Mouse (Mus musculus): ENCODE results near the gene Plekhb1. TPM values are rescaled to one million over a fixed set of nuclear protein-coding genes. Genes with fewer than 3 reads are reported as not detected.
A peak's percentile ranks its signal among the peaks of the same experiment; 100 is the strongest.

The Plekhb1 gene
- polyA plus RNA-seq, 1 experiment from 2014 or later, result 21.7 TPM

- H3K27ac ChIP-seq (ENCODE audit: low read depth, low read length), result peak overlapping the region; percentile 44; the same call in 1 of the 2 replicates
- H3K4me3 ChIP-seq (ENCODE audit: low read depth, low read length), result no peak overlapping the region
- H3K9ac ChIP-seq (replicated peaks; ENCODE audit: low read depth, low read length), result peak overlapping the region; percentile 25; the same call in 1 of the 2 replicates
- ATAC-seq (ENCODE audit: low read depth), result peak; percentile 96
- H3K4me1 ChIP-seq (ENCODE audit: control insufficient read depth, insufficient read depth, low read length), result peaks cover 3% of the 10 kb centered on the region; the same call in 1 of the 2 replicates
- H3K27me3 ChIP-seq (ENCODE audit: control insufficient read depth, insufficient read depth, low read length), result no peaks in the 10 kb centered on the region
- H3K36me3 ChIP-seq (ENCODE audit: control insufficient read depth, insufficient read depth, low read length), result no peaks in the 10 kb centered on the region
- H3K4me2 ChIP-seq (ENCODE audit: low read depth, low read length), result peak overlapping the region; percentile 19; the same call in 1 of the 2 replicates
- H3K9me3 ChIP-seq (ENCODE audit: control insufficient read depth, low read length), result no peaks in the 10 kb centered on the region
- WGBS, result 2% methylated on average over 13 of the region's 13 CpGs
Observed at GRCm38 (mm10) chr7:100663190-100663589, 976 bp upstream of the Plekhb1 start.

DNA sequence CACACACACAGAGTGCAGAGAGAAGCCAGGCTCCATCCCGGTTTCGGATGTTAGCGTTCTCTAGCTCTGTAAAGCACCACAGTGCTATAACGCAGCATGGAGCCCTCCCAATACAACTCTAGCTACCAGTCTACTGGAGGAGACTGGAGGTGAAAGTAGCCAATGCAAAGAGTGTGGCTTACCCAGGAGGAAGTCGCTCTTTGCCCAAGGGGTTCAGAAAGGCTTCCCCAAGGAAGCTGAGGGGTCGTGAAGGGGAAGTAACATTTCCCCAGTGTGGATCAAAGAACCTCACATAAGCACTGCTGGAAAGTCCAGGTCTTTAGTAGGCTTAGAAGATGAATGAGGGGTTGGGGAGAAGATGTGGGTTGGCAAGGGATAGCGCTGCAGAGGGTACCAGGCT is 950 bp downstream of the Plekhb1 start:
- no peak overlapping the region for H3K27ac ChIP-seq (ENCODE audit: low read depth, low read length)
- peaks cover 3% of the 10 kb centered on the region; the same call in 1 of the 2 replicates for H3K4me1 ChIP-seq (ENCODE audit: control insufficient read depth, insufficient read depth, low read length)
- H3K4me2 ChIP-seq (ENCODE audit: low read depth, low read length), result no peak overlapping the region
- H3K9me3 ChIP-seq (ENCODE audit: control insufficient read depth, low read length), result no peaks in the 10 kb centered on the region
- no peak overlapping the region for H3K9ac ChIP-seq (replicated peaks; ENCODE audit: low read depth, low read length)
- 86% methylated on average over 7 of the region's 7 CpGs for WGBS
- H3K27me3 ChIP-seq (ENCODE audit: control insufficient read depth, insufficient read depth, low read length), result no peaks in the 10 kb centered on the region
- H3K4me3 ChIP-seq (ENCODE audit: low read depth, low read length), result no peak overlapping the region
- no peaks in the 10 kb centered on the region for H3K36me3 ChIP-seq (ENCODE audit: control insufficient read depth, insufficient read depth, low read length)
- no peak for ATAC-seq (ENCODE audit: low read depth)

GRCm38 (mm10) chr7:100658093-100658578 is 4.1 kb downstream of the Plekhb1 start:
- ATAC-seq (ENCODE audit: low read depth), result no peak
- Histone ChIP-seq H3K27ac (ENCODE audit: low read depth, low read length) (no peak overlapping the region), H3K27me3 (ENCODE audit: control insufficient read depth, insufficient read depth, low read length) (no peaks in the 10 kb centered on the region), H3K4me2 (ENCODE audit: low read depth, low read length) (peak overlapping the region; percentile 20), H3K9me3 (ENCODE audit: control insufficient read depth, low read length) (no peaks in the 10 kb centered on the region), H3K36me3 (ENCODE audit: control insufficient read depth, insufficient read depth, low read length) (no peaks in the 10 kb centered on the region), H3K4me3 (ENCODE audit: low read depth, low read length) (no peak overlapping the region), H3K4me1 (ENCODE audit: control insufficient read depth, insufficient read depth, low read length) (peaks cover 2% of the 10 kb centered on the region; the same call in 1 of the 2 replicates), H3K9ac (replicated peaks; ENCODE audit: low read depth, low read length) (no peak overlapping the region)
- 34% methylated on average over 18 of the region's 18 CpGs for WGBS

DNA sequence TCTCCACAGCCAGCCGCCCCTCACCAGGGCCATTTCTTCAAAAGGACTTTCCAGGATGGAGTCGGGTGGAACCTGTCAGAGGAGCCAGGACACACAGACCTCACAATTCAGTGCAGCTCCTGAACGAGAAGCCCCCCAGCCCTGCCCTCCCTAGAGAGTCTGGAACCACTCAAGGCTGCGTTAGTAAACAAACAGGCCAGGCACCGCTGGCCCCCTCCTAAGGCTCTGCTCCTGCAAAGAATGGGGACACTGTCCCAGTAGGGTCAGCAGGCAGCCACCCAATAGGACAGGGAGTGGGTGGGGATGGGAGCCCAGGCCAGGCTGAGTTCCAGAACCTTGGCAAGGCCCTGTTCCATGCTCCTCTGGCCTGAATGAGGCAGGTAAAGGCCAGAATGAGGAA is 5.5 kb downstream of the Plekhb1 start:
- Histone ChIP-seq H3K27ac (ENCODE audit: low read depth, low read length) (no peak overlapping the region), H3K4me3 (ENCODE audit: low read depth, low read length) (no peak overlapping the region), H3K27me3 (ENCODE audit: control insufficient read depth, insufficient read depth, low read length) (no peaks in the 10 kb centered on the region), H3K9ac (replicated peaks; ENCODE audit: low read depth, low read length) (no peak overlapping the region), H3K36me3 (ENCODE audit: control insufficient read depth, insufficient read depth, low read length) (no peaks in the 10 kb centered on the region), H3K4me1 (ENCODE audit: control insufficient read depth, insufficient read depth, low read length) (peaks cover 2% of the 10 kb centered on the region; the same call in 1 of the 2 replicates), H3K4me2 (ENCODE audit: low read depth, low read length) (no peak overlapping the region), H3K9me3 (ENCODE audit: control insufficient read depth, low read length) (no peaks in the 10 kb centered on the region)
- 50% methylated on average over 5 of the region's 5 CpGs for WGBS
- ATAC-seq (ENCODE audit: low read depth), result no peak; the same call in 1 of the 2 replicates

- Histone ChIP-seq H3K36me3 (ENCODE audit: control insufficient read depth, insufficient read depth, low read length) (no peaks in the 10 kb centered on the region), H3K9ac (replicated peaks; ENCODE audit: low read depth, low read length) (no peak overlapping the region), H3K4me3 (ENCODE audit: low read depth, low read length) (no peak overlapping the region), H3K4me2 (ENCODE audit: low read depth, low read length) (no peak overlapping the region; the same call in 1 of the 2 replicates), H3K27me3 (ENCODE audit: control insufficient read depth, insufficient read depth, low read length) (no peaks in the 10 kb centered on the region), H3K4me1 (ENCODE audit: control insufficient read depth, insufficient read depth, low read length) (peaks cover 2% of the 10 kb centered on the region; the same call in 1 of the 2 replicates), H3K9me3 (ENCODE audit: control insufficient read depth, low read length) (no peaks in the 10 kb centered on the region), H3K27ac (ENCODE audit: low read depth, low read length) (peak overlapping the region; percentile 70)
- WGBS, result 82% methylated on average over 8 of the region's 8 CpGs
- ATAC-seq (ENCODE audit: low read depth), result peak; percentile 3; the same call in 1 of the 2 replicates
Observed at GRCm38 (mm10) chr7:100654441-100654840, 7.8 kb downstream of the Plekhb1 start.

DNA sequence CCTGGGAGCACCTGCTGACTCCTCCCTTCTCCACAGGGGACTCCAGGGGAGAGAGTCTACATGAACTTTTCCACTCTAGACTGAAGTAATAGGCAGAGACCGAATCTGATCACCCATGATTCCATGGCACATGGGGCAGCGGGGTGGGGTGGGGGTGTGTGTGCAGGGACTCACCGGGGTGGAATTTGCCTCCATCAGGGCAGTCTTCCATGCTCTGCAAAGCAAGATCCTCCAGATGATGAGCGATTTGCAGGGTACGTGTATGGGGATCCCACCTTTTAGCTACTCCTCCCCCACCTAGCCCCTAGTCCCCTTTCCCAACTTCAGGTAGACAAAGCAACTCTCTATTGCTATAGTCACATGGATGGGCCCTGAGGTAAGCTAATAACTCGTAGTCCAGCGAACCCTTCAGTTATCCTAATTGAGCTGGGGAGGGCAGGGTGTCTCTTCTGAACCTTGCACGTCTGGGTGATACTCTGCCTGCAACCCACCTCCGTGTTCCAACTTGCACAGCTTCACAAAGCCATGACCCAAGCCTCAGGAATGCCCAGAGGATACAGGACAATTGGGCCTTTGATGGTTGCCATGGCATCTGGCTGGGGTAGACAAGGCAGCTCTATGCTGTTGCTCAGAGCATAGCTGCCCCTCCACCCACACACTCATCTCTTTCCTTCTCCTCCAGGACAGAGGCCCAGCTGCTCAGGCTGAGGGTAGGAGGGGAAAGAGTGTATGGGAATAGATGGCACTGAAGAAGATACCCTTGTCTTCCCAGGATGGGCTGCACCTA is 8.5 kb downstream of the Plekhb1 start:
- peak overlapping the region; percentile 70 for H3K27ac ChIP-seq (ENCODE audit: low read depth, low read length)
- H3K9ac ChIP-seq (replicated peaks; ENCODE audit: low read depth, low read length), result no peak overlapping the region
- H3K27me3 ChIP-seq (ENCODE audit: control insufficient read depth, insufficient read depth, low read length), result no peaks in the 10 kb centered on the region
- H3K4me2 ChIP-seq (ENCODE audit: low read depth, low read length), result no peak overlapping the region; the same call in 1 of the 2 replicates
- H3K9me3 ChIP-seq (ENCODE audit: control insufficient read depth, low read length), result no peaks in the 10 kb centered on the region
- peak; percentile 85; the same call in 1 of the 2 replicates for ATAC-seq (ENCODE audit: low read depth)
- 54% methylated on average over 9 of the region's 9 CpGs for WGBS
- peaks cover 2% of the 10 kb centered on the region; the same call in 1 of the 2 replicates for H3K4me1 ChIP-seq (ENCODE audit: control insufficient read depth, insufficient read depth, low read length)
- no peaks in the 10 kb centered on the region for H3K36me3 ChIP-seq (ENCODE audit: control insufficient read depth, insufficient read depth, low read length)
- H3K4me3 ChIP-seq (ENCODE audit: low read depth, low read length), result no peak overlapping the region

DNA sequence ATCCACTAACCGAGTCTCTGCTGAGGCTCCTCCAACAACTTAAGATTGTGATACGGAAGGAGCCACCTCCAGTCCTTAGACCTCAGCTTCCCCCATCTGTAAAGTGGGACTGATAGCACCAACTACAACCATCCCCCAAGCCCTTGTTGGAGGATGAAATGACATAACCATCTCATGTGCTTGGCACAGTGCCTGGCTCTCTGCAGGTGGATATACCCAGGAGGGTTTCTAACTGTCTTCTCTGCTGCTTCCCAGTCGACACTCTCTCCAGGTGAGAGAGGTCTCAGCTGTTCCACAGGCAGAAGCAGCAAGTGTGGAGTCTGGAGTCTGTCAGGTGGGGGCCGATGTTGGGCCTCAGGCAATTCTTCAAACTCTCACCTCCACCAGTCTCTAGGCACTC is 11.2 kb downstream of the Plekhb1 start:
- H3K27me3 ChIP-seq (ENCODE audit: control insufficient read depth, insufficient read depth, low read length), result no peaks in the 10 kb centered on the region
- no peaks in the 10 kb centered on the region for H3K9me3 ChIP-seq (ENCODE audit: control insufficient read depth, low read length)
- H3K27ac ChIP-seq (ENCODE audit: low read depth, low read length), result no peak overlapping the region
- no peak for ATAC-seq (ENCODE audit: low read depth)
- no peak overlapping the region for H3K4me3 ChIP-seq (ENCODE audit: low read depth, low read length)
- no peak overlapping the region for H3K4me2 ChIP-seq (ENCODE audit: low read depth, low read length)
- no peaks in the 10 kb centered on the region for H3K36me3 ChIP-seq (ENCODE audit: control insufficient read depth, insufficient read depth, low read length)
- WGBS, result 72% methylated on average over 4 of the region's 4 CpGs
- H3K4me1 ChIP-seq (ENCODE audit: control insufficient read depth, insufficient read depth, low read length), result peaks cover 2% of the 10 kb centered on the region; the same call in 1 of the 2 replicates
- no peak overlapping the region for H3K9ac ChIP-seq (replicated peaks; ENCODE audit: low read depth, low read length)

- no peak overlapping the region for H3K9ac ChIP-seq (replicated peaks; ENCODE audit: low read depth, low read length)
- ATAC-seq (ENCODE audit: low read depth), result no peak
- H3K27me3 ChIP-seq (ENCODE audit: control insufficient read depth, insufficient read depth, low read length), result no peaks in the 10 kb centered on the region
- no peaks in the 10 kb centered on the region for H3K9me3 ChIP-seq (ENCODE audit: control insufficient read depth, low read length)
- H3K4me1 ChIP-seq (ENCODE audit: control insufficient read depth, insufficient read depth, low read length), result peaks cover 2% of the 10 kb centered on the region; the same call in 1 of the 2 replicates
- no peaks in the 10 kb centered on the region for H3K36me3 ChIP-seq (ENCODE audit: control insufficient read depth, insufficient read depth, low read length)
- no peak overlapping the region for H3K4me2 ChIP-seq (ENCODE audit: low read depth, low read length)
- WGBS, result 82% methylated on average over 6 of the region's 6 CpGs
- no peak overlapping the region for H3K27ac ChIP-seq (ENCODE audit: low read depth, low read length)
- H3K4me3 ChIP-seq (ENCODE audit: low read depth, low read length), result no peak overlapping the region
Observed at GRCm38 (mm10) chr7:100650421-100650820, 11.8 kb downstream of the Plekhb1 start.

- Histone ChIP-seq H3K9me3 (ENCODE audit: control insufficient read depth, low read length) (no peaks in the 10 kb centered on the region), H3K4me1 (ENCODE audit: control insufficient read depth, insufficient read depth, low read length) (peaks cover 2% of the 10 kb centered on the region; the same call in 1 of the 2 replicates), H3K4me3 (ENCODE audit: low read depth, low read length) (no peak overlapping the region), H3K27me3 (ENCODE audit: control insufficient read depth, insufficient read depth, low read length) (no peaks in the 10 kb centered on the region), H3K27ac (ENCODE audit: low read depth, low read length) (no peak overlapping the region), H3K36me3 (ENCODE audit: control insufficient read depth, insufficient read depth, low read length) (no peaks in the 10 kb centered on the region), H3K9ac (replicated peaks; ENCODE audit: low read depth, low read length) (no peak overlapping the region), H3K4me2 (ENCODE audit: low read depth, low read length) (no peak overlapping the region)
- no peak for ATAC-seq (ENCODE audit: low read depth)
- 80% methylated on average over 8 of the region's 8 CpGs for WGBS
Observed at GRCm38 (mm10) chr7:100649826-100650225, 12.4 kb downstream of the Plekhb1 start.

All from neural tube, embryonic 14.5 days (tissue).